Mouse (Mus musculus) liver, embryonic 15.5 days (tissue): ENCODE measurements around the gene P4htm. TPM values are rescaled to one million over a fixed set of nuclear protein-coding genes. Genes with fewer than 3 reads are reported as not detected.
A peak's percentile ranks its signal among the peaks of the same experiment; 100 is the strongest.

Experiments
- ATAC-seq: fragments of 200-750 bp; cut with Nextera tagmentation; 2 replicates; pipeline ENCODE4 v1.8.0; 2017; ENCODE audit warnings: moderate number of reproducible peaks, mild to moderate bottlenecking, moderate library complexity; ENCODE audit not compliant: insufficient read depth
- H3K27ac ChIP-seq: fragments of 300-500 bp; sonication (generic); replicated peaks from 2 replicates; pipeline ENCODE4 v1.5.1; 2015; ENCODE audit warnings: mild to moderate bottlenecking, inconsistent platforms
- H3K27me3 ChIP-seq: fragments of 300-500 bp; sonication (generic); 2 replicates; pipeline ENCODE4 v1.6.1; 2015; ENCODE audit warnings: mild to moderate bottlenecking, inconsistent platforms
- H3K36me3 ChIP-seq: fragments of 300-500 bp; sonication (generic); replicated peaks from 2 replicates; pipeline ENCODE4 v1.6.1; 2015; ENCODE audit warnings: moderate library complexity, mild to moderate bottlenecking, inconsistent platforms
- H3K4me1 ChIP-seq: fragments of 300-500 bp; sonication (generic); replicated peaks from 2 replicates; pipeline ENCODE4 v1.6.1; 2015; ENCODE audit warnings: inconsistent platforms
- H3K4me2 ChIP-seq: fragments of 300-500 bp; sonication (generic); 2 replicates; pipeline ENCODE4 v1.6.1; 2015; ENCODE audit warnings: moderate library complexity, mild to moderate bottlenecking, inconsistent platforms
- H3K4me3 ChIP-seq: fragments of 300-500 bp; sonication (generic); replicated peaks from 2 replicates; pipeline ENCODE4 v1.5.1; 2015; ENCODE audit warnings: mild to moderate bottlenecking, inconsistent platforms
- H3K9ac ChIP-seq: fragments of 300-500 bp; sonication (generic); 2 replicates; pipeline ENCODE4 v1.6.1; 2015; ENCODE audit warnings: moderate library complexity, mild to moderate bottlenecking, inconsistent platforms
- H3K9me3 ChIP-seq: fragments of 300-500 bp; sonication (generic); replicated peaks from 2 replicates; pipeline ENCODE4 v1.6.1; 2016; ENCODE audit warnings: inconsistent platforms
- WGBS: fragments of 180-500 bp; shearing (Covaris S2); methylation state at CpG from one replicate; pipeline ENCODE4 v1.1.7; 2015; ENCODE audit warnings: mixed read lengths; ENCODE audit not compliant: insufficient replicate concordance; 5-methylcytosine and 5-hydroxymethylcytosine counted together
- polyA plus RNA-seq: library from polyadenylated mRNA; unstranded; fragments of >200 nt; fragmentation: Nextera tagmentation; extraction: Ambion mirVana; gene quantifications from 2 replicates; pipeline ENCODE4 v1.2.1, GENCODE M21; 2015

P4htm gene
- polyA plus RNA-seq, 1 experiment from 2014 or later: 0.36 TPM

GRCm38 (mm10) chr9:108568511-108568921, 29.0 kb downstream of the P4htm start:
- Histone ChIP-seq H3K4me1 (peaks cover 72% of the 10 kb centered on the region), H3K4me2 (peak overlapping the region; percentile 98), H3K27me3 (no peaks in the 10 kb centered on the region), H3K9me3 (no peaks in the 10 kb centered on the region), H3K4me3 (peak overlapping the region; percentile 80), H3K9ac (peak overlapping the region; percentile 83), H3K27ac (peak overlapping the region; percentile 96), H3K36me3 (peaks cover 50% of the 10 kb centered on the region)
- ATAC-seq: no peak
- 39% methylated on average over 17 of the region's 17 CpGs for WGBS

- peak overlapping the region; percentile 96 for H3K27ac ChIP-seq
- peak overlapping the region; percentile 98 for H3K4me2 ChIP-seq
- no peaks in the 10 kb centered on the region for H3K27me3 ChIP-seq
- H3K36me3 ChIP-seq: peaks cover 50% of the 10 kb centered on the region
- H3K9me3 ChIP-seq: no peaks in the 10 kb centered on the region
- peaks cover 76% of the 10 kb centered on the region for H3K4me1 ChIP-seq
- ATAC-seq: no peak
- peak overlapping the region; percentile 83 for H3K9ac ChIP-seq
- WGBS: 3% methylated on average over 18 of the region's 18 CpGs
- H3K4me3 ChIP-seq: peak overlapping the region; percentile 80
Measured at GRCm38 (mm10) chr9:108567931-108568419, 29.5 kb downstream of the P4htm start.

GRCm38 (mm10) chr9:108566815-108567776, 30.4 kb downstream of the P4htm start, which contains the start of gene Ndufaf3:
Gene Ndufaf3, minus strand, starts transcription at chr9:108567434.
- peak; percentile 82 for ATAC-seq
- Histone ChIP-seq H3K9me3 (no peaks in the 10 kb centered on the region), H3K27me3 (no peaks in the 10 kb centered on the region), H3K36me3 (peaks cover 50% of the 10 kb centered on the region), H3K4me1 (peaks cover 81% of the 10 kb centered on the region), H3K4me3 (peak within 1 kb of the TSS; percentile 80), H3K4me2 (peak within 1 kb of the TSS; percentile 98), H3K27ac (peak within 1 kb of the TSS; percentile 96), H3K9ac (peak within 1 kb of the TSS; percentile 83)
- under 1% methylated on average over 73 of the region's 73 CpGs for WGBS

GRCm38 (mm10) chr9:108565881-108566814, 31.3 kb downstream of the P4htm start:
- Histone ChIP-seq H3K4me1 (peaks cover 87% of the 10 kb centered on the region), H3K27ac (peak overlapping the region; percentile 96), H3K4me3 (peak overlapping the region; percentile 80), H3K9ac (peak overlapping the region; percentile 83), H3K4me2 (peak overlapping the region; percentile 98), H3K36me3 (peaks cover 50% of the 10 kb centered on the region), H3K9me3 (no peaks in the 10 kb centered on the region), H3K27me3 (no peaks in the 10 kb centered on the region)
- WGBS: 9% methylated on average over 35 of the region's 35 CpGs
- 0 out of 2 replicates have a peak, but pooled peaks have one; percentile 0 for ATAC-seq

GRCm38 (mm10) chr9:108564131-108564530, 33.3 kb downstream of the P4htm start:
- no peak overlapping the region for H3K4me3 ChIP-seq

GRCm38 (mm10) chr9:108563671-108564070, 33.8 kb downstream of the P4htm start:
- ATAC-seq: no peak
- no peak overlapping the region for H3K27ac ChIP-seq
- H3K9me3 ChIP-seq: no peaks in the 10 kb centered on the region
- no peak overlapping the region for H3K4me3 ChIP-seq
- peaks cover 59% of the 10 kb centered on the region for H3K36me3 ChIP-seq
- peak overlapping the region; percentile 9 for H3K4me2 ChIP-seq
- no peaks in the 10 kb centered on the region for H3K27me3 ChIP-seq
- peaks cover 70% of the 10 kb centered on the region for H3K4me1 ChIP-seq
- 86% methylated on average over 8 of the region's 8 CpGs for WGBS
- H3K9ac ChIP-seq: no peak overlapping the region

More at GRCm38 (mm10) chr9:108564131-108564530, 33.3 kb downstream of the P4htm start:
- H3K27me3 ChIP-seq: no peaks in the 10 kb centered on the region
- no peaks in the 10 kb centered on the region for H3K9me3 ChIP-seq
- no peak overlapping the region for H3K27ac ChIP-seq
- H3K4me1 ChIP-seq: peaks cover 75% of the 10 kb centered on the region
- ATAC-seq: no peak
- no peak overlapping the region for H3K9ac ChIP-seq
- H3K36me3 ChIP-seq: peaks cover 54% of the 10 kb centered on the region
- WGBS: 46% methylated on average over 7 of the region's 7 CpGs
- peak overlapping the region; percentile 9 for H3K4me2 ChIP-seq

GRCm38 (mm10) chr9:108560227-108560841, 37.1 kb downstream of the P4htm start, which contains the start of gene Impdh2:
Gene Impdh2, plus strand, starts transcription at chr9:108560286.
- WGBS: under 1% methylated on average over 53 of the region's 53 CpGs
- Histone ChIP-seq H3K4me2 (peak within 1 kb of the TSS; percentile 86), H3K9me3 (no peaks in the 10 kb centered on the region), H3K36me3 (peaks cover 85% of the 10 kb centered on the region), H3K9ac (peak within 1 kb of the TSS; percentile 77), H3K4me1 (peaks cover 41% of the 10 kb centered on the region), H3K4me3 (peak within 1 kb of the TSS; percentile 65), H3K27me3 (no peaks in the 10 kb centered on the region), H3K27ac (peak within 1 kb of the TSS; percentile 76)
- peak; percentile 96 for ATAC-seq

- peaks cover 32% of the 10 kb centered on the region for H3K4me1 ChIP-seq
- no peak overlapping the region for H3K9ac ChIP-seq
- WGBS: 71% methylated on average over 4 of the region's 4 CpGs
- no peaks in the 10 kb centered on the region for H3K27me3 ChIP-seq
- no peak overlapping the region for H3K4me2 ChIP-seq
- ATAC-seq: no peak
- no peak overlapping the region for H3K4me3 ChIP-seq
- no peak overlapping the region for H3K27ac ChIP-seq
- no peaks in the 10 kb centered on the region for H3K9me3 ChIP-seq
- H3K36me3 ChIP-seq: peaks cover 84% of the 10 kb centered on the region
Measured at GRCm38 (mm10) chr9:108559169-108559568, 38.3 kb downstream of the P4htm start.

- H3K36me3 ChIP-seq: peaks cover 98% of the 10 kb centered on the region
- WGBS: 68% methylated on average over 1 of the region's 1 CpGs
Measured at GRCm38 (mm10) chr9:108546875-108547274, 50.6 kb downstream of the P4htm start.

GRCm38 (mm10) chr9:108545986-108546385, 51.5 kb downstream of the P4htm start:
- no peak for ATAC-seq
- no peak overlapping the region for H3K4me2 ChIP-seq
- H3K9me3 ChIP-seq: no peaks in the 10 kb centered on the region
- H3K9ac ChIP-seq: no peak overlapping the region
- WGBS: 91% methylated on average over 3 of the region's 3 CpGs
- H3K4me1 ChIP-seq: peaks cover 9% of the 10 kb centered on the region; the same call in 1 of the 2 replicates
- peaks cover 98% of the 10 kb centered on the region for H3K36me3 ChIP-seq
- H3K27ac ChIP-seq: no peak overlapping the region
- no peaks in the 10 kb centered on the region for H3K27me3 ChIP-seq
- no peak overlapping the region for H3K4me3 ChIP-seq

More at GRCm38 (mm10) chr9:108546875-108547274, 50.6 kb downstream of the P4htm start:
- peaks cover 9% of the 10 kb centered on the region; the same call in 1 of the 2 replicates for H3K4me1 ChIP-seq
- no peak overlapping the region for H3K4me2 ChIP-seq
- no peaks in the 10 kb centered on the region for H3K27me3 ChIP-seq
- ATAC-seq: no peak
- H3K27ac ChIP-seq: no peak overlapping the region
- H3K9ac ChIP-seq: no peak overlapping the region
- H3K9me3 ChIP-seq: no peaks in the 10 kb centered on the region
- no peak overlapping the region for H3K4me3 ChIP-seq
